Mouse (Mus musculus) right cerebral cortex, postnatal 25 days (tissue): ENCODE measurements at regions not wholly inside any gene's neighbourhood (a gene's known extent, or its start where the extent isn't known, plus 50 kb on each side); places are given as distances from the start of the nearest gene placed in this dataset.

Experiments used
- DNase-seq: peaks from one replicate; pipeline ENCODE4 v3.0.0; 2022

GRCm38 (mm10) chr1:142838663-142839062, 801.8 kb upstream of the B3galt2 start:
- DNase-seq: no peak

- no peak for DNase-seq
Observed at GRCm38 (mm10) chr1:142867024-142867700, 773.3 kb upstream of the B3galt2 start.

GRCm38 (mm10) chr1:142891842-142892241, 748.6 kb upstream of the B3galt2 start:
- no peak for DNase-seq

GRCm38 (mm10) chr1:142893156-142893555, 747.3 kb upstream of the B3galt2 start:
- no peak for DNase-seq

GRCm38 (mm10) chr1:142894145-142894544, 746.3 kb upstream of the B3galt2 start:
- no peak for DNase-seq

- no peak for DNase-seq
Observed at GRCm38 (mm10) chr1:142895081-142895480, 745.4 kb upstream of the B3galt2 start.

GRCm38 (mm10) chr1:142909907-142910306, 730.6 kb upstream of the B3galt2 start:
- DNase-seq: no peak

- DNase-seq: no peak
Observed at GRCm38 (mm10) chr1:142956686-142957085, 683.8 kb upstream of the B3galt2 start.

- no peak for DNase-seq
Observed at GRCm38 (mm10) chr1:142971475-142971874, 669.0 kb upstream of the B3galt2 start.

GRCm38 (mm10) chr1:142973387-142973786, 667.1 kb upstream of the B3galt2 start:
- DNase-seq: no peak

GRCm38 (mm10) chr1:142982994-142983393, 657.5 kb upstream of the B3galt2 start:
- DNase-seq: no peak

- DNase-seq: no peak
Observed at GRCm38 (mm10) chr1:142983641-142984040, 656.8 kb upstream of the B3galt2 start.

GRCm38 (mm10) chr1:142985516-142985915, 654.9 kb upstream of the B3galt2 start:
- no peak for DNase-seq

GRCm38 (mm10) chr1:143000216-143000615, 640.2 kb upstream of the B3galt2 start:
- no peak for DNase-seq

GRCm38 (mm10) chr1:143001112-143001511, 639.4 kb upstream of the B3galt2 start:
- DNase-seq: no peak

- DNase-seq: no peak
Observed at GRCm38 (mm10) chr1:143006045-143006444, 634.4 kb upstream of the B3galt2 start.

GRCm38 (mm10) chr1:143019982-143020381, 620.5 kb upstream of the B3galt2 start:
- DNase-seq: no peak

GRCm38 (mm10) chr1:143053161-143053560, 587.3 kb upstream of the B3galt2 start:
- DNase-seq: no peak

GRCm38 (mm10) chr1:143053599-143053998, 586.9 kb upstream of the B3galt2 start:
- DNase-seq: peak; percentile 6

- DNase-seq: no peak
Observed at GRCm38 (mm10) chr1:143054451-143055024, 585.9 kb upstream of the B3galt2 start.

GRCm38 (mm10) chr1:143060698-143061576, 579.5 kb upstream of the B3galt2 start:
- no peak for DNase-seq

GRCm38 (mm10) chr1:143065493-143065892, 575.0 kb upstream of the B3galt2 start:
- no peak for DNase-seq

GRCm38 (mm10) chr1:143071781-143072382, 568.6 kb upstream of the B3galt2 start:
- no peak for DNase-seq
